Mouse (Mus musculus): ENCODE results near the gene Sft2d1.

- TF ChIP-seq CTCF (IDR thresholded peaks at IDR 0.05; ENCODE audit: insufficient read depth, low read depth, low read length) (no peak), POLR2A (IDR thresholded peaks at IDR 0.05; ENCODE audit: insufficient read depth, low read depth, low read length) (no peak)
These were observed 7.2 kb upstream of the Sft2d1 start for GRCm38 (mm10) chr17:8303671-8304070.

Data from olfactory bulb, adult 2 months (tissue).